Mouse (Mus musculus) myocyte (in vitro differentiated cells): ENCODE data around the gene Sytl3. TPM values are rescaled to one million over a fixed set of nuclear protein-coding genes. Genes with fewer than 3 reads are reported as not detected.
"Not testable (repeated sequence)": the region's sequence is repeated elsewhere in the genome, so short reads cannot be mapped to it uniquely, and the experiment has no call there.

Experiments
- H3K27me3 ChIP-seq: one replicate; pipeline ENCODE4 v1.6.1; 2011; ENCODE audit not compliant: control insufficient read depth, insufficient read depth, insufficient read length
- H3K36me3 ChIP-seq: one replicate; pipeline ENCODE4 v1.6.1; 2011; ENCODE audit not compliant: control insufficient read depth, insufficient read depth
- H3K4me2 ChIP-seq: one replicate; pipeline ENCODE4 v1.6.1; 2011; ENCODE audit warnings: low read depth, control low read depth
- H3K4me3 ChIP-seq: one replicate; pipeline ENCODE4 v1.5.1; 2011; ENCODE audit warnings: mild to moderate bottlenecking, control low read depth, moderate library complexity
- H3K79me2 ChIP-seq: one replicate; pipeline ENCODE4 v1.6.1; 2011; ENCODE audit not compliant: control insufficient read depth, insufficient read depth
- H3ac ChIP-seq: one replicate; pipeline ENCODE4 v1.6.1; 2011; ENCODE audit not compliant: control insufficient read depth, insufficient read length
- E2F4 ChIP-seq: IDR thresholded peaks from one replicate; pipeline ENCODE4 v1.6.1; 2011; ENCODE audit warnings: mild to moderate bottlenecking, control low read depth, moderate library complexity; ENCODE audit not compliant: insufficient read depth
- MYOD1 ChIP-seq, 3 experiments: IDR thresholded peaks; one replicate each; pipeline ENCODE4 v1.6.1; 2011; ENCODE audit warnings: control low read depth in 2 of 3, low read depth in 2 of 3, mild to moderate bottlenecking in 2 of 3, moderate library complexity in 1 of 3; ENCODE audit not compliant: insufficient read length in 2 of 3, control insufficient read depth in 1 of 3
- POLR2A ChIP-seq: IDR thresholded peaks from one replicate; pipeline ENCODE4 v1.6.1; 2011; ENCODE audit warnings: low read depth, mild to moderate bottlenecking, control low read depth, moderate library complexity; ENCODE audit not compliant: insufficient read length
- POLR2AphosphoS2 ChIP-seq: IDR thresholded peaks from one replicate; pipeline ENCODE4 v1.6.1; 2011; ENCODE audit warnings: low read depth, control low read depth; ENCODE audit not compliant: insufficient read length
- polyA plus RNA-seq: library from polyadenylated mRNA; unstranded; fragments of >200 nt; fragmentation: generic; extraction: Trizol; gene quantifications from one replicate; pipeline ENCODE4 v1.2.1, GENCODE M21; 2012; ENCODE audit warnings: missing spikeins

The Sytl3 gene
- polyA plus RNA-seq, 1 experiment = not detected

DNA sequence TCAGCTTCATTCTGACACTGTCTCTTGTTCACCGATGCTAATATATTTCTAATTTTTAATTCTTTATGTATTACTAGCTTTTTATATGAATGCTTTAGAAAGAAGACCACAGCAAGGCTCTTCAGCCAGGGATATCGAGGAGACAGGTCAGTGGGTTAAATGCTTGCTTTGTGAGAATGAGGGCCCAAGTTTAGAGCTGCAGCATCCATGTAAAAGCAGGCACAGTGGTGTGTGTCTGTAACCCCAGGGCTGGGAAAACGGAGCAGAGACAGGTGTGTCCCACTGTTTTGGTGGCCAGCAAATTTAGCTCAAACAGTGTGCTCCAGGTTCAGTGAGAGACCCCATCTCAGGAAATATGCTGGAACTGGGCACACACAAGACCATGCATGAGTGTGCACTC lies 11.4 kb upstream of the Sytl3 start:
- not testable (repeated sequence) for H3ac ChIP-seq, H3K27me3 ChIP-seq, H3K79me2 ChIP-seq, H3K4me2 ChIP-seq, H3K36me3 ChIP-seq, H3K4me3 ChIP-seq

GRCm38 (mm10) chr17:6650904-6651565 lies 7.9 kb upstream of the Sytl3 start:
- H3K36me3 ChIP-seq, H3K4me3 ChIP-seq, H3K4me2 ChIP-seq, H3ac ChIP-seq, H3K27me3 ChIP-seq, H3K79me2 ChIP-seq: not testable (repeated sequence)

- H3K27me3 ChIP-seq, H3K79me2 ChIP-seq, H3K4me3 ChIP-seq, H3K4me2 ChIP-seq, H3ac ChIP-seq, H3K36me3 ChIP-seq: not testable (repeated sequence)
These were observed 5.4 kb upstream of the Sytl3 start for GRCm38 (mm10) chr17:6653341-6653946.

- not testable (repeated sequence) for H3K79me2 ChIP-seq, H3K27me3 ChIP-seq, H3K36me3 ChIP-seq
- Histone ChIP-seq H3K4me2 (peak overlapping the region; percentile 74), H3ac (peak overlapping the region; percentile 57), H3K4me3 (peak overlapping the region; percentile 35)
- TF ChIP-seq POLR2A (peak; percentile 59), MYOD1 (IDR thresholded peaks at IDR 0.05; ENCODE audit: control insufficient read depth in 1 of 3, insufficient read length in 2 of 3, low read depth in 2 of 3) (peak in 1 of 3 experiments; percentile 6), E2F4 (peak; percentile 89), POLR2AphosphoS2 (peak; percentile 29)
These were observed 3.8 kb upstream of the Sytl3 start for GRCm38 (mm10) chr17:6655087-6655511.

- H3K27me3 ChIP-seq, H3K79me2 ChIP-seq, H3K36me3 ChIP-seq: not testable (repeated sequence)
- Histone ChIP-seq H3K4me3 (peak within 1 kb of the TSS; percentile 35), H3ac (peak within 1 kb of the TSS; percentile 57), H3K4me2 (peak within 1 kb of the TSS; percentile 77)
These were observed 3.2 kb upstream of the Sytl3 start, which contains the start of gene Dynlt1f for GRCm38 (mm10) chr17:6655567-6656281. Gene Dynlt1f (minus strand): TSS chr17:6655900.

DNA sequence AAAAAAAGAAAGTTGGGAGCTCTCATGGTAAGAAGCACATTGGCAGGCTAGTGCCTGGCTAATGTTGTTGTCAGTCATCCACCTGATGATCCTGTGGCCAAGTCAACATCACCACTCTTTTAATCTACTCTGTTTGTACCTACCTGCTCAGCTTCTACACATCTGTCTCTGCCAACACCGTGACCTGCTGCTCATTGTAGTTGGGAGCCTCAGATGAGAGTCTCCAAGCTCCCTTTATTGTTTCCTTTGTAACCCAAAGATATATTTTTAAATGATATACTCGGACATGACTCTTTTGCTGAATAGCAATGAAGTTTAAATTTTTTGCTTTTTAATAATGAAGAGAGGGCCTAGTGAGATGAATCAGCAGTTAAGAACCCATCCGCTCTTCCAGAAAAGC lies 2.4 kb upstream of the Sytl3 start:
- H3ac ChIP-seq, H3K4me2 ChIP-seq, H3K79me2 ChIP-seq, H3K36me3 ChIP-seq, H3K27me3 ChIP-seq: not testable (repeated sequence)
- H3K4me3 ChIP-seq = peak overlapping the region; percentile 35

GRCm38 (mm10) chr17:6660589-6660988 lies 1.7 kb downstream of the Sytl3 start:
- not testable (repeated sequence) for H3K79me2 ChIP-seq, H3K27me3 ChIP-seq, H3ac ChIP-seq, H3K36me3 ChIP-seq, H3K4me3 ChIP-seq, H3K4me2 ChIP-seq

DNA sequence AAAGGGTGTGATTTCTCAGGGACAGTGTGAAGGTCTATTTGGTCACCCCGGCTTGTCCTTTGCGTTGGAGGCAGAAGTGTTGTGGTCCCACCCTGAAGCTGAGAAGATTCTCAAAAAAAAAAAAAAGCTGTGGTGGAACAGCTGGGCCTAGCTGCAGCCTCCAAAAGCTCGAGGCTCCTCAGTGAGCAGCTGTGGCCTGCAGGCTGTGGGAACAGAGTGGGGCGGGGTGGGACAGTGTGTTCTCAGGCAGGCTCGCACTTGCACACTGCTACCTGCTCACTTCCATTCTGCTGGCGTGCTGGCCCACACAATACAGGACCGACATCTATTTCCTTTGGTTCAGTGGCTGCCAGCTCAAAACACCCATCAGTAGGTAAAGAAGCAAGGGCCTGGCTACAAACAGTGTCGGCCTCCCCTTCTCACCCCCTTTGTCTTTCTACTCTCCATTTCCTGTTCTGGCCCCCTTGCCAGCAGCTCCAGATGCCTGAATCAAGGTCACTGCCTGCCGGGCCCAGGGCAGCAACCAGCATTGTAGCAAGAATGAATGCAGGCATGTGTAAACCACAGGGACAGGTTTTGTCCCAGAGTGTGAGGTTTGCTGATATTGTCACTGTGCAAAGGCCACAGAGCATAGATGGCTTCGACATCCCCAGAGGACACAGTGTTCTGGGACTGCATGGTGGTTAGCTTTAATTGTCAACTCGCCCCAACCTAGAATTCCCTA lies 2.4 kb downstream of the Sytl3 start:
- not testable (repeated sequence) for H3ac ChIP-seq, H3K4me3 ChIP-seq, H3K27me3 ChIP-seq, H3K36me3 ChIP-seq, H3K79me2 ChIP-seq, H3K4me2 ChIP-seq

- H3K36me3 ChIP-seq, H3K27me3 ChIP-seq, H3ac ChIP-seq, H3K4me2 ChIP-seq, H3K79me2 ChIP-seq, H3K4me3 ChIP-seq: not testable (repeated sequence)
These were observed 3.9 kb downstream of the Sytl3 start for GRCm38 (mm10) chr17:6662840-6663239.

- H3K36me3 ChIP-seq, H3K27me3 ChIP-seq, H3K79me2 ChIP-seq, H3ac ChIP-seq, H3K4me3 ChIP-seq, H3K4me2 ChIP-seq: not testable (repeated sequence)
These were observed 6.5 kb downstream of the Sytl3 start for GRCm38 (mm10) chr17:6665389-6665788.

- H3K36me3 ChIP-seq, H3K27me3 ChIP-seq, H3K4me3 ChIP-seq, H3ac ChIP-seq, H3K79me2 ChIP-seq, H3K4me2 ChIP-seq: not testable (repeated sequence)
These were observed 9.6 kb downstream of the Sytl3 start for GRCm38 (mm10) chr17:6668522-6668921.
